Mouse (Mus musculus): ENCODE data around the gene Ddx59. TPM values are rescaled to one million over a fixed set of nuclear protein-coding genes. Genes with fewer than 3 reads are reported as not detected.

The Ddx59 gene
- polyA plus RNA-seq, 1 experiment = 8.0 TPM

DNA sequence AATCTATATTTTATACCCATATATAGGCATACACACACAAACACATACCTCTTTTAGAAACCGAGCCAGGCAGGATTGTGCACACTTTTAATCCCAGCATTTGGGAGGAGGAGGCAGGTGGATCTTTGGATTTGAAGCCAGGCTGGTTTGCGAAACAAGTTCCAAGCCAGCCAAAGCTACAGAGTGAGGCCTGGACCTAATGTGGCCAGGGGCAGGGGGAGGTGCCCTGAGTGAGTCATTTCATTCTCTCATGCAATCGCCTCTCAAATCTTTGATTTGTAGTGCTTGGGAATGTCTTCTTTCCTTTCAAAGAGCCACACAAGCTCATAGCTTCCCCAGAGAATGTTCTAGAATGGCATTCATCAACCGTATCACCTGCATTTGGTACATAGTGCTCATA is 54.3 kb downstream of the Ddx59 start:
- TF ChIP-seq TCF3 (IDR thresholded peaks at IDR 0.05; ENCODE audit: insufficient read length, low read depth) (no peak), MAX (IDR thresholded peaks at IDR 0.05; ENCODE audit: low read depth) (no peak), SRF (IDR thresholded peaks at IDR 0.05; ENCODE audit: control insufficient read depth, insufficient read length, low read depth) (no peak), CEBPB (IDR thresholded peaks at IDR 0.05; ENCODE audit: insufficient read depth, poor library complexity, severe bottlenecking) (0 out of 2 replicates have a peak, but pooled peaks have one; percentile 27), E2F4 (IDR thresholded peaks at IDR 0.05; ENCODE audit: insufficient read depth) (no peak)
- no peak overlapping the region for H3K4me3 ChIP-seq
- no peak overlapping the region for H3ac ChIP-seq (ENCODE audit: control insufficient read depth, insufficient read length)
- no peaks in the 10 kb centered on the region for H3K27me3 ChIP-seq (ENCODE audit: control insufficient read depth, insufficient read depth, insufficient read length)
- H3K36me3 ChIP-seq (ENCODE audit: control insufficient read depth, insufficient read depth) = peaks cover 10% of the 10 kb centered on the region
- H3K79me2 ChIP-seq (ENCODE audit: control insufficient read depth, insufficient read depth) = peaks cover 20% of the 10 kb centered on the region
- peak overlapping the region; percentile 24 for H3K4me2 ChIP-seq (ENCODE audit: low read depth)

DNA sequence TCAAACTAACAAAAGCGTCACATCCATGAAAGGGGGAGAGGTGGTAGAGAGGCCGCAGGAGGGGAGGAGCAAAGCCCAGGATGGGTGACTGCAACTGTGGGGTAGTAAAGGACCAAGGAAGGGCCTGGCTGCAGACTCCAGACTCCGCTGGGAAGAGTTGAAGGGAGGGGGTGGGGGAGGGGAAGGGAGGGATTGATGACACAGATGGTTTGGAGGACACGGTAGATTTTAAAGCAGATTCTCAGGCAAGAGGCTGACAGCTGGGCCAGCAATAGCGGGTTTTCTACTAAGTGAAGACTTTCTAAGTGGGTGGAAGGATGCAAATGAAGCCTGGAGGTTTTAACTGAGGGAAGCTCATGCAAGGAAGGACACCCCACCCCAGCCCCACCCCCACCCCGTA is 55.4 kb downstream of the Ddx59 start:
- Histone ChIP-seq H3ac (ENCODE audit: control insufficient read depth, insufficient read length) (no peak overlapping the region), H3K4me3 (no peak overlapping the region), H3K36me3 (ENCODE audit: control insufficient read depth, insufficient read depth) (peaks cover 10% of the 10 kb centered on the region), H3K79me2 (ENCODE audit: control insufficient read depth, insufficient read depth) (peaks cover 20% of the 10 kb centered on the region), H3K27me3 (ENCODE audit: control insufficient read depth, insufficient read depth, insufficient read length) (no peaks in the 10 kb centered on the region), H3K4me2 (ENCODE audit: low read depth) (no peak overlapping the region)
- no peak for TF ChIP-seq USF1 (IDR thresholded peaks at IDR 0.05; ENCODE audit: low read depth)
- no peak for TF ChIP-seq CEBPB (IDR thresholded peaks at IDR 0.05; ENCODE audit: insufficient read depth, poor library complexity, severe bottlenecking)
- TF ChIP-seq MAX (IDR thresholded peaks at IDR 0.05; ENCODE audit: low read depth) = no peak
- no peak for TF ChIP-seq E2F4 (IDR thresholded peaks at IDR 0.05; ENCODE audit: insufficient read depth)
- TF ChIP-seq SRF (IDR thresholded peaks at IDR 0.05; ENCODE audit: control insufficient read depth, insufficient read length, low read depth) = no peak
- no peak for TF ChIP-seq MYOD1 (IDR thresholded peaks at IDR 0.05; ENCODE audit: control insufficient read depth in 1 of 3, insufficient read length in 2 of 3, low read depth in 2 of 3)
- no peak for TF ChIP-seq TCF3 (IDR thresholded peaks at IDR 0.05; ENCODE audit: insufficient read length, low read depth)
- no peak for TF ChIP-seq REST (IDR thresholded peaks at IDR 0.05; ENCODE audit: insufficient read depth, insufficient read length)
- no peak for TF ChIP-seq POLR2AphosphoS2 (IDR thresholded peaks at IDR 0.05; ENCODE audit: insufficient read length, low read depth)
- TF ChIP-seq POLR2A (IDR thresholded peaks at IDR 0.05; ENCODE audit: insufficient read length, low read depth) = no peak
- TF ChIP-seq MYOG (IDR thresholded peaks at IDR 0.05; ENCODE audit: control insufficient read depth in 1 of 3, insufficient read depth in 1 of 3, insufficient read length in 2 of 3, low read depth in 2 of 3) = no peak
- no peak for TF ChIP-seq TCF12 (IDR thresholded peaks at IDR 0.05; ENCODE audit: insufficient read depth, poor library complexity, severe bottlenecking)

Other genes starting within 250 kb of the Ddx59 start
- 0.16 TPM for gene Mroh3, start 202.4 kb upstream of the Ddx59 start, polyA plus RNA-seq (2012; fragmentation: generic; extraction: Trizol)
- gene Inava, start 181.0 kb upstream of the Ddx59 start, polyA plus RNA-seq (2012; fragmentation: generic; extraction: Trizol) = 11.1 TPM
- 0.18 TPM for gene Gpr25, start 154.4 kb upstream of the Ddx59 start, polyA plus RNA-seq (2012; fragmentation: generic; extraction: Trizol)
- gene Camsap2, start 69.2 kb upstream of the Ddx59 start, polyA plus RNA-seq (2012; fragmentation: generic; extraction: Trizol) = 6.8 TPM
- 1.9 TPM for gene Kif14, start 51.1 kb downstream of the Ddx59 start, polyA plus RNA-seq (2012; fragmentation: generic; extraction: Trizol)
- 4.0 TPM for gene Zfp281, start 209.6 kb downstream of the Ddx59 start, polyA plus RNA-seq (2012; fragmentation: generic; extraction: Trizol)